Mouse (Mus musculus) kidney, adult 2 months (tissue): ENCODE measurements around the gene Spata13.

ENCODE experiments used
- CTCF ChIP-seq: fragments of 200-500 bp; conservative IDR thresholded peaks from 2 replicates; pipeline ENCODE4 v1.5.1; 2011; ENCODE audit warnings: low read depth, mild to moderate bottlenecking, control low read depth, low read length, moderate library complexity, mixed read lengths; ENCODE audit not compliant: insufficient read depth, insufficient read length
- POLR2A ChIP-seq: fragments of 200-500 bp; IDR thresholded peaks from one replicate; pipeline ENCODE4 v1.6.1; 2011; ENCODE audit warnings: low read depth, low read length, control low read depth

DNA sequence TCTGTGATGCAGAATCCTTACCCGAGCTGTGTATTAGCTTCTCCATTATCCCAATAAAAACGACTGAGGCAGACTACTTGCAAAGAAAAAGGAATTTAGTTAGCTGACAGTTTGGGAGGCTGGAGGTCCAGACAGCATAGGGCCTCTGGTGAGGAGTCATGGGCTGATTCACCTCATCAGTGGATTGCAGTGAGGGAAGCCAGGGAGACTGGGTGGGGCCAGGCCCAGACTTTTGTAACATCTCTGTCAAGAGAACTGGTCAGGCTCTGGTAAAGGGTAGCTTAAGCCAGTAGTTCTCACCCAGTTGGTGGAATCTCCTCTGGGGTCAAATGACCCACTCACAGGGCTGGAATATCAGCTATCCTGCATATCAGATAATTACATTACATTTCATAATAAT is 24.1 kb downstream of the Spata13 start:
- TF ChIP-seq CTCF, result no peak
- TF ChIP-seq POLR2A, result no peak
